Mouse (Mus musculus) MEL-GATA-1-ER (cell line): ENCODE results near the gene Klhl7.
A peak's percentile ranks its signal among the peaks of the same experiment; 100 is the strongest.

Source experiments
- DNase-seq: peaks from one replicate; pipeline ENCODE4 v3.0.0-alpha.2; 2012; ENCODE audit warnings: low read depth; ENCODE audit errors: extremely low read depth

The Klhl7 gene

GRCm38 (mm10) chr5:24169881-24170280 is 69.5 kb downstream of the Klhl7 start:
- no peak for DNase-seq

GRCm38 (mm10) chr5:24172092-24172491 is 71.7 kb downstream of the Klhl7 start:
- DNase-seq: no peak

GRCm38 (mm10) chr5:24181514-24182295 is 81.3 kb downstream of the Klhl7 start:
- DNase-seq: no peak

- no peak for DNase-seq
These were observed 81.9 kb downstream of the Klhl7 start for GRCm38 (mm10) chr5:24182296-24182734.

GRCm38 (mm10) chr5:24183096-24183495 is 82.7 kb downstream of the Klhl7 start:
- DNase-seq: no peak

- DNase-seq: no peak
These were observed 83.6 kb downstream of the Klhl7 start for GRCm38 (mm10) chr5:24184011-24184410.

GRCm38 (mm10) chr5:24188476-24188875 is 88.1 kb downstream of the Klhl7 start:
- DNase-seq: no peak

- DNase-seq: no peak
These were observed 91.4 kb downstream of the Klhl7 start for GRCm38 (mm10) chr5:24191821-24192220.

GRCm38 (mm10) chr5:24201006-24201405 is 100.6 kb downstream of the Klhl7 start:
- DNase-seq: no peak

- no peak for DNase-seq
These were observed 102.1 kb downstream of the Klhl7 start for GRCm38 (mm10) chr5:24202492-24202891.

GRCm38 (mm10) chr5:24203266-24203665 is 102.9 kb downstream of the Klhl7 start:
- no peak for DNase-seq

- DNase-seq: no peak
These were observed 107.6 kb downstream of the Klhl7 start for GRCm38 (mm10) chr5:24207965-24208364.

GRCm38 (mm10) chr5:24208505-24208904 is 108.1 kb downstream of the Klhl7 start:
- DNase-seq: peak; percentile 44
